Mouse (Mus musculus) limb, embryonic 11.5 days (tissue): ENCODE results near the gene Clstn1. TPM values are rescaled to one million over a fixed set of nuclear protein-coding genes. Genes with fewer than 3 reads are reported as not detected.
"Not testable (repeated sequence)": the region's sequence is repeated elsewhere in the genome, so short reads cannot be mapped to it uniquely, and the experiment has no call there.

Source experiments
- ATAC-seq: fragments of 200-750 bp; cut with Nextera tagmentation; 2 replicates; pipeline ENCODE4 v1.8.0; 2017; ENCODE audit warnings: low read depth; ENCODE audit not compliant: insufficient number of reproducible peaks, low FRiP score, low TSS enrichment
- DNase-seq: peaks from one replicate; pipeline ENCODE4 v3.0.0-alpha.2; 2015; ENCODE audit warnings: low spot score
- H3K27ac ChIP-seq: fragments of 300-500 bp; sonication (generic); replicated peaks from 2 replicates; pipeline ENCODE4 v1.5.1; 2014; ENCODE audit warnings: low read depth, mild to moderate bottlenecking, low read length
- H3K27me3 ChIP-seq: fragments of 300-500 bp; sonication (generic); 2 replicates; pipeline ENCODE4 v1.6.1; 2014; ENCODE audit warnings: mild to moderate bottlenecking, low read length, mixed read lengths; ENCODE audit not compliant: control insufficient read depth, insufficient read depth
- H3K36me3 ChIP-seq: fragments of 300-500 bp; sonication (generic); 2 replicates; pipeline ENCODE4 v1.6.1; 2014; ENCODE audit warnings: mild to moderate bottlenecking, low read length, moderate library complexity, mixed read lengths; ENCODE audit not compliant: control insufficient read depth, insufficient read depth
- H3K4me1 ChIP-seq: fragments of 300-500 bp; sonication (generic); 2 replicates; pipeline ENCODE4 v1.6.1; 2014; ENCODE audit warnings: low read length, mixed read lengths; ENCODE audit not compliant: control insufficient read depth, insufficient read depth
- H3K4me2 ChIP-seq: fragments of 300-500 bp; sonication (generic); 2 replicates; pipeline ENCODE4 v1.6.1; 2014; ENCODE audit warnings: low read depth, mild to moderate bottlenecking, moderate library complexity; ENCODE audit not compliant: severe bottlenecking
- H3K4me3 ChIP-seq: fragments of 300-500 bp; sonication (generic); 2 replicates; pipeline ENCODE4 v1.5.1; 2014; ENCODE audit warnings: low read depth, low read length
- H3K9ac ChIP-seq: fragments of 300-500 bp; sonication (generic); 2 replicates; pipeline ENCODE4 v1.6.1; 2014; ENCODE audit warnings: mild to moderate bottlenecking, low read length
- H3K9me3 ChIP-seq: fragments of 300-500 bp; sonication (generic); 2 replicates; pipeline ENCODE4 v1.6.1; 2016; ENCODE audit warnings: low read length; ENCODE audit not compliant: control insufficient read depth
- WGBS: fragments of 180-500 bp; shearing (Covaris S2); extraction: QIAGEN DNeasy Blood & Tissue Kit; methylation state at CpG from one replicate; pipeline ENCODE4 v1.1.7; 2014; 5-methylcytosine and 5-hydroxymethylcytosine counted together
- polyA plus RNA-seq: library from polyadenylated mRNA; unstranded; fragments of >200 nt; fragmentation: Nextera tagmentation; extraction: Ambion mirVana; gene quantifications from 2 replicates; pipeline ENCODE4 v1.2.1, GENCODE M21; 2014

The Clstn1 gene
- polyA plus RNA-seq, 1 experiment from 2014 or later = 24.7 TPM

- Histone ChIP-seq H3K9ac (no peak overlapping the region), H3K36me3 (no peaks in the 10 kb centered on the region), H3K9me3 (no peaks in the 10 kb centered on the region), H3K27me3 (no peaks in the 10 kb centered on the region), H3K4me1 (peaks cover 11% of the 10 kb centered on the region), H3K27ac (no peak overlapping the region), H3K4me3 (no peak overlapping the region), H3K4me2 (no peak overlapping the region)
- DNase-seq = no peak
- no peak for ATAC-seq
- 59% methylated on average over 15 of the region's 15 CpGs for WGBS
Measured at GRCm38 (mm10) chr4:149606766-149607358, 20.6 kb downstream of the Clstn1 start.

DNA sequence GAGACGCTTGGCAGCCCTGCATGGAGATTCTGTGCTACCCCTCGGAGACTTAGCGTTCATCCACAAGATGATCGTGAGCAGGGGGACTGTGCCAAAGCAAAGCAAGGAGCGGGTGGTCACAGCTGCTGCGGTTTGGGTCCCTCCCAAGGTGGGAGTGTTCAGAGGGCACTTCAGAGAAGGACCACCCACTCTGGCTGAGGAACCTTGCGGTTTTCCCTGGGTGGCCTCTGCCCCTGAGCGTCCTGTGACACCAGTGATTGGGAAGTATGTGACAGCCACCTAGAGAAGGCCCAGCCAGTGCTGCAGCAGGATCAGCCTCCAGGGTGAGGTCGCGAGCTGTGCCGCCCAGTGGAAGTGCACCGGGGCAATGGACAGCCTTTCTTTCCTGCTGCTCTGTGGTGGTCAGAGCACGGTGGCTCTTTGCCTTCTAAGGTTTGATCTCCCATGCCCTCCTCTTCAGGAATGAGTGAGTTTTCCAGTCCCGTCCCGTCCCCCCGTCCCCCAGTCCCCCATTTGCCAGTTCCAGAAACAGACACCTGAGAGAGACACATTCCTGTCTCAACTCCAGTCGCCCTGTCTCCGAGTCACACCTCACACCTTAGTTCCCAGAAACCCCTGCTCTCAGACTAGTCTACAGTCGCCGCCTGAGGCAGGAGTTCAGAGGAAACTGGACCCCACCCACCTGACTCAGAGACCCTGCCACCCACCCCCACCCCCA, 21.5 kb downstream of the Clstn1 start:
- ATAC-seq (no peak), DNase-seq (no peak)
- WGBS = 50% methylated on average over 20 of the region's 20 CpGs
- no peak overlapping the region for H3K9ac ChIP-seq
- H3K9me3 ChIP-seq = no peaks in the 10 kb centered on the region
- peaks cover 11% of the 10 kb centered on the region for H3K4me1 ChIP-seq
- no peaks in the 10 kb centered on the region for H3K36me3 ChIP-seq
- H3K27me3 ChIP-seq = no peaks in the 10 kb centered on the region
- no peak overlapping the region for H3K4me2 ChIP-seq
- no peak overlapping the region for H3K27ac ChIP-seq
- H3K4me3 ChIP-seq = no peak overlapping the region

GRCm38 (mm10) chr4:149608309-149608638, 22.0 kb downstream of the Clstn1 start:
- Histone ChIP-seq H3K4me1 (peaks cover 11% of the 10 kb centered on the region), H3K4me2 (no peak overlapping the region), H3K27me3 (no peaks in the 10 kb centered on the region), H3K36me3 (no peaks in the 10 kb centered on the region), H3K9ac (no peak overlapping the region), H3K4me3 (no peak overlapping the region), H3K27ac (no peak overlapping the region), H3K9me3 (no peaks in the 10 kb centered on the region)
- 85% methylated on average over 6 of the region's 6 CpGs for WGBS
- DNase-seq (no peak), ATAC-seq (no peak)

DNA sequence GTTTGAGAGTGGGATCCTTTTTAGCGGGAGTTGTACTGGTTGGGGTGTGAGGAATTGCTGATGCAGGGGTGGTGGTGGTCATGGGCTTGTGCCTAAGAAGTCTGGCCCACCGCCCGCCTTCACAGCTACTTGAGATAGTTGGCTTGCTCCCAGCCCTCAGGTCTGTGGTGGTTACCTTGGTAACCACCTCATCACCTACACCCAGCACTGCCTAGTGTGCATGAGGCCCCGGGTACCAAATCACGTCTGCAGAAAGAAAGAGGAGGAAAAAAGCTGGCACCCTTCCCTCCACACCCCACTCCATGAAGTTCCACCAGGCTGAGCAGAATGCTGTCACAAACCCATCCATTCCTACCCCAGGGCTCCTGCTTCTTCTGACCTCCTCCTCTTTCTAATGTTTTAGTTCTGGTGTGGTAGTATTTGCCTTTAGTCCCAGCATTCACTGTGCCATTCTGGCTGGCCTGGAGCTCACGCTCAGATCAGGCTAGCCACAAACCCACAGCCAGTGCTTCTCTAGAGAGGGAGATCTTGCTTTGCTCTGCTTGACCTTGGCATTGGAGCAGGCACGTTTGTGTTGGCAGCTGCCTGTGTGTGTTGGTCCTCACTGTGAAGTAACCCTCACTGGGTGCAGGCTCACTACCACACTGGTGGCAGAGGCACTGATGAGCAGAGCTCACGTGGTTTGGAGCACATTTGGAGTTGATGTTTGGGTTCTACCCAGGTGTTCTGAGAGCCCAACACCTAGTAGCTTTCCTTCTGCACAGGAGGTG, 23.2 kb downstream of the Clstn1 start:
- Histone ChIP-seq H3K36me3 (no peaks in the 10 kb centered on the region), H3K4me1 (peaks cover 13% of the 10 kb centered on the region), H3K27ac (no peak overlapping the region), H3K4me3 (no peak overlapping the region), H3K9ac (no peak overlapping the region), H3K27me3 (no peaks in the 10 kb centered on the region), H3K9me3 (no peaks in the 10 kb centered on the region), H3K4me2 (no peak overlapping the region)
- DNase-seq (no peak), ATAC-seq (no peak)
- 72% methylated on average over 8 of the region's 8 CpGs for WGBS

- H3K9ac ChIP-seq = no peak overlapping the region
- H3K27me3 ChIP-seq = no peaks in the 10 kb centered on the region
- no peak overlapping the region for H3K4me3 ChIP-seq
- H3K9me3 ChIP-seq = no peaks in the 10 kb centered on the region
- no peaks in the 10 kb centered on the region for H3K36me3 ChIP-seq
- ATAC-seq (no peak), DNase-seq (peak; percentile 81)
- no peak overlapping the region for H3K27ac ChIP-seq
- 48% methylated on average over 10 of the region's 10 CpGs for WGBS
- peaks cover 13% of the 10 kb centered on the region for H3K4me1 ChIP-seq
- H3K4me2 ChIP-seq = no peak overlapping the region
Measured at GRCm38 (mm10) chr4:149611376-149612044, 25.2 kb downstream of the Clstn1 start.

- 76% methylated on average over 6 of the region's 6 CpGs for WGBS
- ATAC-seq, DNase-seq, H3K9ac ChIP-seq, H3K27me3 ChIP-seq, H3K4me2 ChIP-seq, H3K27ac ChIP-seq, H3K4me1 ChIP-seq, H3K9me3 ChIP-seq, H3K36me3 ChIP-seq, H3K4me3 ChIP-seq: not testable (repeated sequence)
Measured at GRCm38 (mm10) chr4:149613497-149613896, 27.2 kb downstream of the Clstn1 start.

DNA sequence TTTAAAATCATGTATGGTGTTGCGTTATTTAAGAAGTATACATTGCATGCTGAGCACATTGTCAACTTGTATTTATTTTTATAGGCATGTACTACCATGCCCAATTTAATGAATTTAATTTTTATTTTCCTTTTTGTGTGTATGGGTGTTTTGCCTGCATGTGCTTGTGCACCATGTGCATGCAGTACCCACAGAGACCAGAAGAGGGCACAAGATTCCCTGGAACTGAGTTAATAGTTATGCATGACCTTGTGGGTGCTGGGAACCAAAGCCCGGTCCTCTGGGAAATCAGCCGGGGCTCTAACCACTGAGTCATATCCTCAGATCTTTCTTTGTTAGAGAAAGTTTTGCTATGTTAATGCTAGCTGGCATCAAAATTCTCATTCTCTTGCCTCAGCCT, 28.6 kb downstream of the Clstn1 start:
- WGBS = 96% methylated on average over 3 of the region's 3 CpGs
- H3K36me3 ChIP-seq = no peaks in the 10 kb centered on the region
- ATAC-seq = no peak

GRCm38 (mm10) chr4:149616999-149617398, 30.7 kb downstream of the Clstn1 start:
- not testable (repeated sequence) for H3K27ac ChIP-seq, H3K27me3 ChIP-seq, H3K9ac ChIP-seq, H3K36me3 ChIP-seq, H3K4me1 ChIP-seq, DNase-seq, ATAC-seq, H3K9me3 ChIP-seq, H3K4me2 ChIP-seq, H3K4me3 ChIP-seq
- 79% methylated on average over 3 of the region's 3 CpGs for WGBS

More for the DNA sequence above, 28.6 kb downstream of the Clstn1 start:
- H3K27me3 ChIP-seq = no peaks in the 10 kb centered on the region
- H3K9me3 ChIP-seq = no peaks in the 10 kb centered on the region
- H3K4me1 ChIP-seq = 0 out of 2 replicates have a peak, but pooled peaks cover 3% of the 10 kb centered on the region
- no peak overlapping the region for H3K4me3 ChIP-seq
- no peak overlapping the region for H3K9ac ChIP-seq
- H3K4me2 ChIP-seq = no peak overlapping the region
- no peak overlapping the region for H3K27ac ChIP-seq
- DNase-seq = no peak
